Mouse (Mus musculus) stomach, postnatal 0 days (tissue): ENCODE data around the gene Tax1bp3. TPM values are rescaled to one million over a fixed set of nuclear protein-coding genes. Genes with fewer than 3 reads are reported as not detected.

ENCODE experiments used
- ATAC-seq: fragments of 200-750 bp; cut with Nextera tagmentation; 2 replicates; pipeline ENCODE4 v1.8.0; 2017; ENCODE audit not compliant: low FRiP score, low TSS enrichment
- DNase-seq: peaks from one replicate; pipeline ENCODE4 v3.0.0-alpha.2; 2016; ENCODE audit warnings: low spot score
- H3K27ac ChIP-seq: fragments of 300-500 bp; sonication (generic); replicated peaks from 2 replicates; pipeline ENCODE4 v1.5.1; 2014; ENCODE audit warnings: mild to moderate bottlenecking, control low read depth
- H3K27me3 ChIP-seq: fragments of 300-500 bp; sonication (generic); 2 replicates; pipeline ENCODE4 v1.6.1; 2014; ENCODE audit warnings: low read length; ENCODE audit not compliant: control insufficient read depth, insufficient read depth
- H3K36me3 ChIP-seq: fragments of 300-500 bp; sonication (generic); 2 replicates; pipeline ENCODE4 v1.6.1; 2014; ENCODE audit warnings: low read length, mixed read lengths; ENCODE audit not compliant: control insufficient read depth, insufficient read depth
- H3K4me1 ChIP-seq: fragments of 300-500 bp; sonication (generic); replicated peaks from 2 replicates; pipeline ENCODE4 v1.6.1; 2014; ENCODE audit warnings: antibody characterized with exemption; ENCODE audit not compliant: control insufficient read depth, insufficient read depth
- H3K4me2 ChIP-seq: fragments of 300-500 bp; sonication (generic); replicated peaks from 2 replicates; pipeline ENCODE4 v1.6.1; 2014; ENCODE audit warnings: low read depth, mild to moderate bottlenecking, control low read depth, moderate library complexity
- H3K4me3 ChIP-seq: fragments of 300-500 bp; sonication (generic); 2 replicates; pipeline ENCODE4 v1.5.1; 2014; ENCODE audit warnings: low read depth, low read length, control low read depth
- H3K9ac ChIP-seq: fragments of 300-500 bp; sonication (generic); 2 replicates; pipeline ENCODE4 v1.6.1; 2014; ENCODE audit warnings: mild to moderate bottlenecking, low read length, control low read depth, mixed read lengths
- H3K9me3 ChIP-seq: fragments of 300-500 bp; sonication (generic); 2 replicates; pipeline ENCODE4 v1.6.1; 2016; ENCODE audit warnings: low read length; ENCODE audit not compliant: control insufficient read depth
- CTCF ChIP-seq: IDR thresholded peaks from 2 replicates; pipeline ENCODE4 v1.5.1; 2016; ENCODE audit warnings: antibody characterized with exemption, low read depth, mild to moderate bottlenecking, moderate library complexity
- EP300 ChIP-seq: optimal IDR thresholded peaks from 2 replicates; pipeline ENCODE3; 2016; ENCODE audit warnings: antibody characterized with exemption
- WGBS: fragments of 180-500 bp; shearing (Covaris S2); extraction: QIAGEN DNeasy Blood & Tissue Kit; methylation state at CpG from one replicate; pipeline ENCODE4 v1.1.7; 2014; 5-methylcytosine and 5-hydroxymethylcytosine counted together
- polyA plus RNA-seq: library from polyadenylated mRNA; unstranded; fragments of >200 nt; fragmentation: Nextera tagmentation; extraction: Ambion mirVana; gene quantifications from 2 replicates; pipeline ENCODE4 v1.2.1, GENCODE M21; 2015

The Tax1bp3 gene
- polyA plus RNA-seq, 1 experiment from 2014 or later, result 176 TPM

- H3K27me3 ChIP-seq, result no peaks in the 10 kb centered on the region
- DNase-seq, result peak; percentile 86
- peak within 1 kb of the TSS; percentile 74 for H3K4me3 ChIP-seq
- WGBS, result under 1% methylated on average over 22 of the region's 22 CpGs
- peaks cover 3% of the 10 kb centered on the region; the same call in 1 of the 2 replicates for H3K4me1 ChIP-seq
- no peaks in the 10 kb centered on the region for H3K36me3 ChIP-seq
- peak within 1 kb of the TSS; percentile 100 for H3K4me2 ChIP-seq
- TF ChIP-seq CTCF, result no peak
- no peak for TF ChIP-seq EP300
- ATAC-seq, result peak; percentile 97
- peak within 1 kb of the TSS; percentile 83 for H3K9ac ChIP-seq
- no peaks in the 10 kb centered on the region for H3K9me3 ChIP-seq
- peak within 1 kb of the TSS; percentile 69; the same call in 1 of the 2 replicates for H3K27ac ChIP-seq
Observed at GRCm38 (mm10) chr11:73198603-73199229, 21.8 kb downstream of the Tax1bp3 start, which contains the start of gene Ctns. Ctns (minus strand) TSS chr11:73199042.

- Histone ChIP-seq H3K9me3 (no peaks in the 10 kb centered on the region), H3K4me2 (peak within 1 kb of the TSS; percentile 100), H3K4me3 (peak within 1 kb of the TSS; percentile 74), H3K27ac (peak within 1 kb of the TSS; percentile 69; the same call in 1 of the 2 replicates), H3K9ac (peak within 1 kb of the TSS; percentile 83), H3K27me3 (no peaks in the 10 kb centered on the region), H3K4me1 (peaks cover 3% of the 10 kb centered on the region; the same call in 1 of the 2 replicates), H3K36me3 (no peaks in the 10 kb centered on the region)
- DNase-seq, result peak; percentile 94
- TF ChIP-seq CTCF, result no peak; the same call in 1 of the 2 replicates
- no peak for TF ChIP-seq EP300
- 0% methylated on average over 32 of the region's 32 CpGs for WGBS
- peak; percentile 97 for ATAC-seq
Observed at GRCm38 (mm10) chr11:73199230-73199712, 22.4 kb downstream of the Tax1bp3 start, which contains the start of gene Shpk. Shpk (plus strand) TSS chr11:73199460.

GRCm38 (mm10) chr11:73199879-73200278, 23.0 kb downstream of the Tax1bp3 start:
- Histone ChIP-seq H3K27ac (peak overlapping the region; percentile 69; the same call in 1 of the 2 replicates), H3K27me3 (no peaks in the 10 kb centered on the region), H3K4me2 (peak overlapping the region; percentile 100), H3K9ac (peak overlapping the region; percentile 83), H3K9me3 (no peaks in the 10 kb centered on the region), H3K36me3 (no peaks in the 10 kb centered on the region), H3K4me3 (peak overlapping the region; percentile 74), H3K4me1 (peaks cover 3% of the 10 kb centered on the region; the same call in 1 of the 2 replicates)
- WGBS, result 2% methylated on average over 12 of the region's 12 CpGs
- TF ChIP-seq EP300 (no peak), CTCF (no peak)
- no peak for DNase-seq
- ATAC-seq, result no peak

- Histone ChIP-seq H3K4me2 (no peak overlapping the region), H3K27me3 (no peaks in the 10 kb centered on the region), H3K4me1 (peaks cover 3% of the 10 kb centered on the region; the same call in 1 of the 2 replicates), H3K36me3 (no peaks in the 10 kb centered on the region), H3K27ac (no peak overlapping the region), H3K9me3 (no peaks in the 10 kb centered on the region), H3K4me3 (no peak overlapping the region), H3K9ac (no peak overlapping the region)
- no peak for DNase-seq
- TF ChIP-seq CTCF (no peak), EP300 (no peak)
- ATAC-seq, result no peak
- WGBS, result 70% methylated on average over 2 of the region's 2 CpGs
Observed at GRCm38 (mm10) chr11:73201021-73201420, 24.1 kb downstream of the Tax1bp3 start.

GRCm38 (mm10) chr11:73201597-73201996, 24.7 kb downstream of the Tax1bp3 start:
- WGBS, result 40% methylated on average over 4 of the region's 4 CpGs
- ATAC-seq (no peak), DNase-seq (no peak)
- H3K9ac ChIP-seq, result no peak overlapping the region
- H3K27ac ChIP-seq, result no peak overlapping the region
- H3K4me3 ChIP-seq, result no peak overlapping the region
- H3K9me3 ChIP-seq, result no peaks in the 10 kb centered on the region
- TF ChIP-seq CTCF, result peak; percentile 57
- TF ChIP-seq EP300, result no peak
- H3K27me3 ChIP-seq, result no peaks in the 10 kb centered on the region
- no peaks in the 10 kb centered on the region for H3K36me3 ChIP-seq
- peaks cover 3% of the 10 kb centered on the region; the same call in 1 of the 2 replicates for H3K4me1 ChIP-seq
- no peak overlapping the region for H3K4me2 ChIP-seq

GRCm38 (mm10) chr11:73203895-73204294, 27.0 kb downstream of the Tax1bp3 start:
- Histone ChIP-seq H3K9ac (no peak overlapping the region), H3K27me3 (no peaks in the 10 kb centered on the region), H3K36me3 (no peaks in the 10 kb centered on the region), H3K9me3 (no peaks in the 10 kb centered on the region), H3K4me3 (no peak overlapping the region), H3K4me1 (no peaks in the 10 kb centered on the region), H3K4me2 (no peak overlapping the region), H3K27ac (no peak overlapping the region)
- ATAC-seq, result no peak
- no peak for DNase-seq
- no peak for TF ChIP-seq EP300
- TF ChIP-seq CTCF, result no peak
- 82% methylated on average over 8 of the region's 8 CpGs for WGBS
